Mouse (Mus musculus): ENCODE data around the gene B4galnt3. TPM values are rescaled to one million over a fixed set of nuclear protein-coding genes. Genes with fewer than 3 reads are reported as not detected.

Gene B4galnt3
- polyA plus RNA-seq, 1 experiment from 2014 or later: not detected

DNA sequence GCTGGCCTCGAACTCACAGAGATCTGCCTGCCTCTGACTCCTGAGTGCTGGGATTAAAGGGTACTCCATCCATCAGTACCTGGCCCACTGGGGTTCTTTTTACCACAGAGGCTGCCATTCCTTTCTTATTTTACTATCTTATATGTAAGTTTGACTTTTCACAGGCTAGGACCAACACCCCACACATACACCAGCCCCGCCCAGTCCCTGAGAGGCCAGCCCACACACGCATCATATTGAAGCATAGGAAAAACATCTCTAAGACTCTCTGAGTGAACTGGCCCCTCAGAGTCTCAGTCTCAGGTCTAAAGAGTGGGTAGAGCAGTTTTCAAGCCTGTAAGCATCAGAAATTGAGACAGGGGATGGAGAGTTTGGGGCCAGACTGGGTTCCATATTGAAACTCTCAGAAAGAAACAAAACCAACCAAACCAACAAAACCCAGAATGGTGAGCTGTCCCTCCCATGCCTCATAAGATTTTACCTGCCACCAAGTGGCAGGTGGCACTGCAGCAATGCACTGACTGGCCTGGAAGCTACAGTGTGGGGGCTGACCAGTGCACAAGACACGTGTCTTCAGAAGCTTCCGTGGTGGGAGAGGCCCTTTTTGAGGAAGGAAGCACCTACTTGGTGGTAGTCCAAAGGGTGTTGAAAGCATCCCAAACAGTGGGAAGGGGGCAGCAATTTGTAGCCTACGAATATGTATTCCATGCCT is 115.2 kb downstream of the B4galnt3 start:
- Histone ChIP-seq H3K36me3 (ENCODE audit: inconsistent target) (no peaks in the 10 kb centered on the region), H3K27ac (peak overlapping the region; percentile 87), H3K4me3 (ENCODE audit: inconsistent target) (no peak overlapping the region), H3K79me2 (ENCODE audit: inconsistent target) (no peaks in the 10 kb centered on the region)
- 53% methylated on average over 6 of the region's 6 CpGs for WGBS (ENCODE audit: missing documents)

GRCm38 (mm10) chr6:120175650-120176049 is 118.7 kb downstream of the B4galnt3 start:
- Histone ChIP-seq H3K79me2 (ENCODE audit: inconsistent target) (no peaks in the 10 kb centered on the region), H3K4me3 (ENCODE audit: inconsistent target) (no peak overlapping the region), H3K36me3 (ENCODE audit: inconsistent target) (no peaks in the 10 kb centered on the region), H3K27ac (no peak overlapping the region)
- 95% methylated on average over 4 of the region's 4 CpGs for WGBS (ENCODE audit: missing documents)

DNA sequence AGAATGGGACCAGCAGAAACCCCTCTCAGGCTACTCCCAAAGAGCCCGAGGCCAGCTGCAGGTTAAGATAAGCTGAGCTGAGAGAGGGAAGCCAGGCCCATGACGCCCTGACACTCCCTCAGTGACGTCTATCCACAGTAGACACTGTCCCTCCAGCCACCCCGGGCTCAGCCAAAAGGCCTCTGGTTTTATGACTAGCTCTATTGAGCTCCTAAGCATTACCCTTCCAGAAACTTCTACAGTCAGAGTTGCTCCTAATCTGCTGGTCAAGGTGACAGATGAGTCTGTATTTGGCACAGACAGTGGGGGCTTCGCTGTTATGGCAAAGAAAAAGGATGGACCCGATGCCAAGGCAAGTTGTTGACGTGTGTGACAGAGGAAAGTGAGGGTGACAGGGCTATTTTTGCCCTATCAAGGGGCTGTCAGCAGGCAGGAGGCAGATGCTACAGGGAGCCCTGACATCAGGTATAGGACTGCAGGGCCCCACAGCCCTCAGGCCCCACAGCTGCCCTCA is 119.7 kb downstream of the B4galnt3 start:
- Histone ChIP-seq H3K36me3 (ENCODE audit: inconsistent target) (no peaks in the 10 kb centered on the region), H3K27ac (peak overlapping the region; percentile 80), H3K4me3 (ENCODE audit: inconsistent target) (no peak overlapping the region), H3K79me2 (ENCODE audit: inconsistent target) (no peaks in the 10 kb centered on the region)
- WGBS (ENCODE audit: missing documents): 61% methylated on average over 7 of the region's 7 CpGs

GRCm38 (mm10) chr6:120174028-120174601 is 120.2 kb downstream of the B4galnt3 start:
- Histone ChIP-seq H3K27ac (peak overlapping the region; percentile 80), H3K4me3 (ENCODE audit: inconsistent target) (no peak overlapping the region), H3K79me2 (ENCODE audit: inconsistent target) (no peaks in the 10 kb centered on the region), H3K36me3 (ENCODE audit: inconsistent target) (no peaks in the 10 kb centered on the region)
- WGBS (ENCODE audit: missing documents): 60% methylated on average over 6 of the region's 6 CpGs

- no peak overlapping the region for H3K4me3 ChIP-seq (ENCODE audit: inconsistent target)
- H3K36me3 ChIP-seq (ENCODE audit: inconsistent target): no peaks in the 10 kb centered on the region
- 78% methylated on average over 8 of the region's 8 CpGs for WGBS (ENCODE audit: missing documents)
- H3K27ac ChIP-seq: no peak overlapping the region
- H3K79me2 ChIP-seq (ENCODE audit: inconsistent target): no peaks in the 10 kb centered on the region
Observed at GRCm38 (mm10) chr6:120172294-120173017, 121.9 kb downstream of the B4galnt3 start.

DNA sequence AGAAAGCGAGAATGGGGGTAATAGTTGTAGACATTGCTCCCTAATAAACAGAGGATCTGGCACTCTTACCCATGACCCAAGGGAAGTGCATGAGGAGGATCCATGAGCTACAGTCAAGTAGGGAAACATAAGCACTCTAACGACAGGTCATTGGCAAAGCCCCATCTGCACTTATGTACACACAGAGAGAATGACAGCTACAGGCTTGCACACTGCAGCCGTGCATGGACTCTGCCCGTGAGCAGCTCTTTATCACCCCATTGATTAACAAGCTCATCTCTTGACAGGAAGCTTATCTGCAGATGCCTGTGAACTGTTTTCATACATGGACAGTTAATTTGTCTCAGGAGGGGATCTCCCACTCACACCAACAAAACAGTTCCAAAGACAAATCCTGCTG is 126.8 kb downstream of the B4galnt3 start:
- Histone ChIP-seq H3K36me3 (ENCODE audit: inconsistent target) (no peaks in the 10 kb centered on the region), H3K4me3 (ENCODE audit: inconsistent target) (no peak overlapping the region), H3K27ac (no peak overlapping the region), H3K79me2 (ENCODE audit: inconsistent target) (no peaks in the 10 kb centered on the region)
- 96% methylated on average over 4 of the region's 4 CpGs for WGBS (ENCODE audit: missing documents)

GRCm38 (mm10) chr6:120164765-120165164 is 129.6 kb downstream of the B4galnt3 start:
- Histone ChIP-seq H3K36me3 (ENCODE audit: inconsistent target) (no peaks in the 10 kb centered on the region), H3K27ac (no peak overlapping the region), H3K4me3 (ENCODE audit: inconsistent target) (no peak overlapping the region), H3K79me2 (ENCODE audit: inconsistent target) (no peaks in the 10 kb centered on the region)
- 98% methylated on average over 4 of the region's 4 CpGs for WGBS (ENCODE audit: missing documents)

DNA sequence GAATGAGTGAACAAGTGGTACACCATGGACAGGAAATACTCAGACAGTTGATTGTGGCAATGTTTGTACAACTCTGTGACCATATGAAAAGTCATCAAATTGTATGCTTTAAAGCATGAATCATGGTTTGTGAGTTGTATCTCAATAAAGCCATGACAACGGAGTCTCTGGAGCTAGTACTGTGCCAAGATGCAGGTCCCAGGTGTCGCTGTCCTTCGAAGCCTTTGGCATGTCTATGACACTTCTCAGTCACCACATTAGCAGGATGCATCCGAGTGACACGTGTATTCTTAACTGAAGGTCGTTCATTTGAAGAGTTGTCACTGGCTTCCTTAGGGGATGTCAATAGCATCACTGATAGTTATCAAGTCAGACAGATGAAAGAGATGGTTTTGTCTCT is 131.4 kb downstream of the B4galnt3 start:
- no peaks in the 10 kb centered on the region for H3K79me2 ChIP-seq (ENCODE audit: inconsistent target)
- no peaks in the 10 kb centered on the region for H3K36me3 ChIP-seq (ENCODE audit: inconsistent target)
- 91% methylated on average over 6 of the region's 6 CpGs for WGBS (ENCODE audit: missing documents)
- H3K27ac ChIP-seq: no peak overlapping the region
- no peak overlapping the region for H3K4me3 ChIP-seq (ENCODE audit: inconsistent target)

DNA sequence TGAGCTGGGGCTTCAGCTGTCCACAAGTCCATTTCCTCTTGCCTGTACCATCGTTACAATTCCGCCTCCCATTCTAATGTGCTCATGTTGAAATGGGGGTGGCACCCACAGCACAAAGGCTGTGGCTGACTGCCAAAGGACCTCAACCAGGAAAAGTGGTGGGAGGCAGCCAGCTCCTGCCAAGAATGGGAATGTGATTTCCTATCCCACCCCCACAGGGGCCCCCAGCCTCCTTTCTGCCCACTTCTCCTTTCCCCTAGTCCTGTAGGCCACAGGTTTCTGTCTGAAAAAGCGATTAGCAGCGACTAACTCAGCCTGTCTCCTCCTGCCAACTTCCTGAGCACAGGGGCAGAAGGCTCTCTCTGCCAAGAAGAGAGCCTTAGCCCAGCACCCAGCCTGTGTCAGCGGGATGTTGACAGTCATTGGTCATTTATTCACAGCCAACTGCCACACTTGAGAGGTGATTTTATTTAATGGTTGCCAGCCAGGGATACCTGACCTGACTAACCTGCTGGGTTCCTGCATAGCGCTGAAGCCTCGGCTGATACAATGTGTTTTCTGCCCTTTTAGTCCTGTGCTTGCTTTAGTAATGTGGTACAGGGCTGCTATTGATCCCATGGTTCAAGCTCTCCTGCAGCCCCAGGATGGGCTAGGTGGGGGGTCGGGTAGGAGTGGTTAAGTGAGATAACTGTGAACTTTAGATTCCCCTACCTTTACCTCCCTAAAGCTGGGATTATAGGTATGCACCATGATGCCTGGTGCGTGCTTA is 135.0 kb downstream of the B4galnt3 start:
- Histone ChIP-seq H3K27ac (peak overlapping the region; percentile 95), H3K36me3 (ENCODE audit: inconsistent target) (no peaks in the 10 kb centered on the region), H3K4me3 (ENCODE audit: inconsistent target) (no peak overlapping the region), H3K79me2 (ENCODE audit: inconsistent target) (no peaks in the 10 kb centered on the region)
- WGBS (ENCODE audit: missing documents): 22% methylated on average over 9 of the region's 9 CpGs

DNA sequence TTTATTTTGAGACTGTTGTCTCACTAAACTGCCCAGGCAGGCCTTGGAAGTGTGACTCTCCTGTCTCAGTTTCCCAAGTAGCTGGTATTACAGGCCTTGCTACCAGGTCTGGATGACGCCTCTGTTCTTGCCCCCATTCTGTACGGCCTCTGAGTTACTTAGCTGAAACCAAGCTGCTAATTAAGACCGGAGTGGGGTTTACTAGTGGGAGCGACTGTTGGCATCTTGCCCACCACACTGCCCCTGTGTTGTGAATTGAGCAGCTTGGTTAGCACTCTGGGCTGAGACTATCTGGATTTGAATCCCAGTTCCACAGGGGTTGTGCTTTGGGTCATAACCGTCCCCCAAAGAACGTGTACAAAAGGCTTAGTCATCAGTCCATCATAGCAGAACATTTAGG is 136.9 kb downstream of the B4galnt3 start:
- peak overlapping the region; percentile 95 for H3K27ac ChIP-seq
- WGBS (ENCODE audit: missing documents): 92% methylated on average over 6 of the region's 6 CpGs

GRCm38 (mm10) chr6:120155510-120155909 is 138.8 kb downstream of the B4galnt3 start:
- H3K36me3 ChIP-seq (ENCODE audit: inconsistent target): no peaks in the 10 kb centered on the region
- H3K79me2 ChIP-seq (ENCODE audit: inconsistent target): no peaks in the 10 kb centered on the region
- H3K4me3 ChIP-seq (ENCODE audit: inconsistent target): no peak overlapping the region
- peak overlapping the region; percentile 95 for H3K27ac ChIP-seq
- WGBS (ENCODE audit: missing documents): 48% methylated on average over 4 of the region's 4 CpGs

More for the DNA sequence above, 136.9 kb downstream of the B4galnt3 start:
- H3K4me3 ChIP-seq (ENCODE audit: inconsistent target): no peak overlapping the region
- no peaks in the 10 kb centered on the region for H3K79me2 ChIP-seq (ENCODE audit: inconsistent target)
- no peaks in the 10 kb centered on the region for H3K36me3 ChIP-seq (ENCODE audit: inconsistent target)

- H3K79me2 ChIP-seq (ENCODE audit: inconsistent target): no peaks in the 10 kb centered on the region
- peak overlapping the region; percentile 95 for H3K27ac ChIP-seq
- 31% methylated on average over 5 of the region's 5 CpGs for WGBS (ENCODE audit: missing documents)
- H3K36me3 ChIP-seq (ENCODE audit: inconsistent target): no peaks in the 10 kb centered on the region
- no peak overlapping the region for H3K4me3 ChIP-seq (ENCODE audit: inconsistent target)
Observed at GRCm38 (mm10) chr6:120154526-120155309, 139.6 kb downstream of the B4galnt3 start.
